Mouse (Mus musculus) cerebellum, postnatal 14 days (tissue): ENCODE results near the gene Gm28047.

ENCODE experiments used
- DNase-seq, 2 experiments: peaks; one replicate each; pipeline ENCODE4 v3.0.0; 2021; ENCODE audit warnings: mixed read lengths in 2 of 2

The Gm28047 gene

DNA sequence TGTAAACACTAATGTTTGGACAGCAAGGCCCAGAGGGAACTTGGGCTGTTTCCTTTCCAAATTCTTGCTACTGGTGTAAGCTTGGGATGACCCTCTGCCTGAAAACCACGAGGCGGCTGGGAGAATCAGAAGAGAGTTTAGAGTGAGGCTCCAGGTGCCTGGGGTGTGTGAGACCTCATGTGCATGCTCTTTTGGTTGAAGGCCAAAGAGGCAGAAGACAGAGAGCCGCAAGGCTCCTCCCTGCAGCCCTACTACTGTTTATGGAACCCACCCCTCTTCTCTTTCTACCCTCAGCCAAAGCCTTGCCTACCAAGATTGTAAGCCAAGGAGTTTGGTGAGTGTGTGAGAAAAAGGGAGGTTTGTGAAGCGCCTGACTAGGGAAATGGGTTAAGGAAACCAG lies 109.1 kb downstream of the Gm28047 start:
- peak in 1 of 2 experiments; percentile 60 for DNase-seq

DNA sequence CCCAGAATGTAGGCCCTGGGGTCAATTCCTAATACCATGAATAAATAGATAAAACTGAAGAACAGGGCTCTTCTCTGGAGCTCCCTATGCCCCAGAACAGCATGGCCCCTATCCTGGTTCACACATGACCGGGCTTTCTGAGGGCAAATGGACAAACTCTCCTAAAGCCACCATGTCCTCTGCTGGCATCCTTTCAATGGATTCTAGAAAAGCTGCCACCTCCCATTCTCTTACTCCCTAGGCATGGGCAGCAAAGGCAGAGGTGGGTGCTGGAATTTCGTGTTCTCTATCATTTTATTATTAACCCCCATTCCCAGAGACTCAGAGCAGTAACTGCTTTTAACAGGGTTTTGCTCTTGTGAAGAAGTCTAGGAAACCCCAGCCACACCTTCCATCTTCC lies 109.6 kb downstream of the Gm28047 start:
- DNase-seq: no peak

DNA sequence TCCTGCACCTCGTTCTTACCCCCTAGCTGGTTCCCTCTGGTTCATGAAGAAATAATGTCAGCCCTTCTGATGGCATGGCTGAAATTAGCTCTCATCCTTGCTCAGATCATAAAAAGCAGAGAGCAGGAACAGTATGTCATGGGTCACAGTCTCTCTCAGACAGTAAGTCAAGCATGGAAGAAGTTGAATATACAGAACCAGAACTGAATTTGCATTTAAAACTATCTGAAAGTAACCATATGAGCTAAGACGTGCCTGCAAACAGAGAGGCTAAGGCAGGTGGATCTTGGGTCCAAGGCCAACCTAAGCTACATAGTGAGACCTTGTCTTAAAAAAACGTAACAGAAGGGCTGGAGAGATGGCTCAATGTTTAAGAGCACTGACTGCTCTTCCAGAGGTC lies 111.9 kb downstream of the Gm28047 start:
- DNase-seq: no peak

- no peak for DNase-seq
These were observed 112.4 kb downstream of the Gm28047 start for GRCm38 (mm10) chr15:102512471-102512870.

- no peak for DNase-seq
These were observed 112.9 kb downstream of the Gm28047 start for GRCm38 (mm10) chr15:102512010-102512409.

GRCm38 (mm10) chr15:102511285-102511833 lies 113.5 kb downstream of the Gm28047 start:
- DNase-seq: peak; percentile 40 to 56

- peak; percentile 87 to 91 for DNase-seq
These were observed 114.1 kb downstream of the Gm28047 start for GRCm38 (mm10) chr15:102510590-102511284.

DNA sequence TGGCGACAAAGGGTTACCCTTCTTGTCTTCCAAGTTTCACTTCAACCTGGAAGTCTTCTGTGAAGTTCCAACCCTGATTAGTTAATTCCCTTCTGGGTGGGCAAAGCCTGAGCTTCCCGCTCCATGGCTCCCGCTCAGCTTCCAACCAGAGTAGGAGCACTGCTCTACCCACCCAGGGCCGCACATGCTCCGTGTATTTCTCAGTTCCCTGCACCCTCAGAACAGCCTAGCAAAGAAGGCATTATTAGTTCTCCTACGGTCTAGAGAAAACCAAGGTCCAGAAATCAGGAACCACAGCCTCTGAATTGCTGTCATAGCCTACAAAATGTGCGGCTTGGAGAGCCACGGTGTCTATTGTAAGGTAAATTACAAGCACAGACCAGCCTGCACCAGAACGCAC lies 114.8 kb downstream of the Gm28047 start:
- peak in 1 of 2 experiments; percentile 40 for DNase-seq

DNA sequence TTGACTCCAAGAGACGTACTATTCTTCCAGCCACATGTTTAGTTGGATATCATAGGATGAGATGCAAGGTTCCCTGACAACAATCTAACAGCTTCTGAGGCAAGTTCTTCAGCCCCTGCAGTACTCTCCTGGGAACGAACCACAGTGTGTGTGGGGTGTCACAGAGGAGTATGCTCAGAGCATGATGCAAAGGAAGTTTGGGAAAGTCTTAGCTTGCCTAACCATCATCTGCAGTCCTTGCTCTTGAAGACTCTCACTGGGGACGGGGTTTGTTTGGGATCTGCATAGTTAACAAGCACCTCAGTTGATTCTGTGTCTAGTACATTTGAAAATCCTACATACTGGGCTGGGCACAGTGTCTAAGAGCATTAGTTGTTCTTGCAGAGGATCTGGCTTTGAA lies 116.5 kb downstream of the Gm28047 start:
- DNase-seq: no peak

GRCm38 (mm10) chr15:102507561-102507960 lies 117.3 kb downstream of the Gm28047 start:
- DNase-seq: no peak

- DNase-seq: no peak
These were observed 118.0 kb downstream of the Gm28047 start for GRCm38 (mm10) chr15:102506864-102507263.

GRCm38 (mm10) chr15:102506464-102506830 lies 118.4 kb downstream of the Gm28047 start:
- DNase-seq: no peak

- DNase-seq: no peak
These were observed 119.0 kb downstream of the Gm28047 start for GRCm38 (mm10) chr15:102505770-102506463.

- no peak for DNase-seq
These were observed 119.6 kb downstream of the Gm28047 start for GRCm38 (mm10) chr15:102505073-102505769.

DNA sequence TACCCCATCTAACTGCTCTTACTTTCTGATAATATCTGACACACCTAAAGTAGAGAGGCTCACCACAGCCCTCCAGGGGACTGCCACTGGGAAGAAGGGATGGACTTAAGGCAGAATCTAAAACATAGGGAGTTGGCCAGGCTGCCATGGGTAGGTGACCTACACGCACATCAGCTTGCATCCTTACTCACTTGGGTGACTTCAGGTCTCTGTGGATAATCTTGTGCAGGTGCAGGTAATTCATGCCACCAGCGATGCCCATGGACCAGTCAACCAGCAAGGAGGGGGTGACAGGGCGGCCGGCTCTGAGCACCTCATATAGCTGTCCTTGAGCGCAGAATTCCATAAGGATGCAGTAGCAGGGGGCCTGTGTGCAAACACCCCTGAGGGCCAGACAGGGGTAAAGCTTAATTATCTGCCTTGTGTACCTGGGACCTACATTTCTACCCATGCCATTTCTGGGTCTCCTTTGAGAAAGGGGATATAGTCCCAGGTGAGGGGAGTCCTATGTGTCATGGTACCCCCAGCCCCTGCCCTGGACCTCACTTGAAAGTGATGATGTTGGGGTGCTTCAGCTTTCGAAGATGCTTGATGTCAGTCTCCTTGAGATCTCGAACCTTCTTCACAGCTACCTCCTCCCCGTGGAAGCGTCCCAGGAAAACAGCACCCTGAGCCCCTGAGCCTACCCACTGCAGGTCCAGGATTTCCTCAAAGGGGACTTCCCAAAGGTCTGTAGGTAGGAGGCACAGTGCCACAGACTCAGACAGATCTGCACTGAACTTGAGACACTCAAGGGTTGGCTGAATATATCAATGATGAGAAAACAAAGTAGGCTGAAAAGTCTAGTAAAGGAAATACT lies 120.7 kb downstream of the Gm28047 start:
- no peak for DNase-seq

- DNase-seq: no peak
These were observed 121.4 kb downstream of the Gm28047 start, which contains the start of gene Gm10337 for GRCm38 (mm10) chr15:102503447-102503846. Gene Gm10337 (plus strand): TSS chr15:102503722.

DNA sequence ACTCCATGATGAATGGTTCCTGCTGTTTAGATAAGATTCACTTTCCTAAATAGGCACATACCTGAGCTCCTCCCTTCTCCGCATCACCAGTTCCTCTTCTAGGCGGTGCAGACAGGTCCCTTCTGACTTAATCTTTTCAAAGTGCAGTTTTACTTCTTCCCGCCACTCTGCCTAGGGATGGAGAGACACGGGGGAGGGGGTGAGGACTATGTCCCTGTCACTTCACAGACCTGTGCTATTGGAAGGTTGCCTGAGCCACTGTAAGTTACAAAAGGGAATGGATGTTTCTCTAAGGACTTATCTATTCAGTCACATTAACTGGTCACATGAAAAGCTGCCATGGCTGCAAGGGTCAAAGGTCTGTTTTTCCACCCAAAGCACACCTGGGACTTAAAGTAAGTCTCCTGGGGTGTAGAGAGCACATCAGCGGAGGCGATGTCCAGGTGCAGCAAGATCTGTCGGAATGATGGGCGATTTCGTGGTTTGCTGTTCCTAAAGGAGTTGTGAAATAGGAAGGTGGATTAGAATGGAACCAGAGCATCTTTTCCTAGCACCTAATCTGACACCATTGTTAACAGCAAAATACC lies 122.5 kb downstream of the Gm28047 start:
- no peak for DNase-seq

DNA sequence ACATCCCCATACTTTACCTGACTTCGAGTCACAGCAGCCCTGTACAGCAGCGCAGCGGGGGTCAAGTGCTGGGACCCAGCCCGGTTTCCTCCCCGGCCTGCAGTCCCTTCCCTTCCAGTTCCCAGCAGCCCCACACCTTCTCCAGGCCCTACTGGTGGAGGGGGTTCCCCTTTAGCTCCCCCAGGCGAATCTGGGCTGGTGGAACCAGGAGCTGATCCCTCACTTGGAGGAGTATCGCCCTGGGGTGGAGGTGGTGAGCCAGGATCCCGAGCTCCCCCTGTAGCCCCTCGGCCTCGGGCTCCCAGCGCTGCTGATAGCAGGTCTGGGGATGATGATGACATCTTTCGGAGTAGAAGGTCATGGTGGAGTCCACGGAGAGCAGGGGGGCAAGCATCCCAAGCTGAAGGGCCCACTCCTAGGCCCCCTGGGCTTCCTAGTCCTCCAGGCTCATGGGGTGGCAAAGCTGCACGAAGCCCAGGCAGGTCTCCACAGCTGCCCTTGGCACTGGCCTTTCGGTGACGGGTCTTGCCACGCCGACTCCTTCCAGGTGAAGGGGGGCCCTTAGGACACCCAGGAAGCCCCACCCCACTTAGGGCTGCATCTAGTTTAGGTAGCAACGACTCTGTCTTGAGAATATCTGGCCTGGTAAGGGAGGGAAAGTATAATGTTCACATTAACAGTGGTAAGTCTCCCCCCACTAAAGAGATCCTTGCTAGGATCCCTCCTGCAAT lies 123.6 kb downstream of the Gm28047 start:
- DNase-seq: no peak

DNA sequence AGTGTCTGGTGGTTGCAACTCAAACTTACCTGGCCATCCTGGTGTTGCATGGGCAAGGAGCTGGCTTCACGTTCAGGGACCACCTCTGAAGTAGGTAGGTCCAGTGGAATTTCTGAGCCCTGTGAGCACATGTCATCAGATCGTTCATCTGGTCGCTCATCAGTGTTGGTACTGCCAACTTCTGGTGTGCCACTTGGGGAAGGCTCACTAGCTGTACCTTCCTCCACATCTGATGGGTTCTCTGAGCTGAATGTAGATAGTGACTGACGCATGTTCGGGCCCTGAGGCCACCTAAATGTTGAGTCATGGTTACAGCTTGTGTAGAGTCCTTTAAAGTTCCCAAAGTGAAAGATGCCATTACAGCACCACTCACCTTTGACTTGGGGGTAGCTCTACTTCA lies 124.4 kb downstream of the Gm28047 start:
- DNase-seq: no peak

- DNase-seq: no peak
These were observed 125.0 kb downstream of the Gm28047 start for GRCm38 (mm10) chr15:102499851-102500250.

GRCm38 (mm10) chr15:102499370-102499769 lies 125.5 kb downstream of the Gm28047 start:
- DNase-seq: no peak
